Mouse (Mus musculus) spleen, adult 2 months (tissue): ENCODE results near the gene Arfip1.

Source experiments
- CTCF ChIP-seq: fragments of 200-500 bp; IDR thresholded peaks from 2 replicates; pipeline ENCODE4 v1.5.1; 2011; ENCODE audit warnings: mild to moderate bottlenecking, inconsistent platforms; ENCODE audit not compliant: insufficient read depth, insufficient read length, insufficient replicate concordance; ENCODE audit errors: extremely low read depth
- POLR2A ChIP-seq: fragments of 200-500 bp; IDR thresholded peaks from 2 replicates; pipeline ENCODE4 v1.6.1; 2011; ENCODE audit warnings: low read depth, low read length, inconsistent platforms

DNA sequence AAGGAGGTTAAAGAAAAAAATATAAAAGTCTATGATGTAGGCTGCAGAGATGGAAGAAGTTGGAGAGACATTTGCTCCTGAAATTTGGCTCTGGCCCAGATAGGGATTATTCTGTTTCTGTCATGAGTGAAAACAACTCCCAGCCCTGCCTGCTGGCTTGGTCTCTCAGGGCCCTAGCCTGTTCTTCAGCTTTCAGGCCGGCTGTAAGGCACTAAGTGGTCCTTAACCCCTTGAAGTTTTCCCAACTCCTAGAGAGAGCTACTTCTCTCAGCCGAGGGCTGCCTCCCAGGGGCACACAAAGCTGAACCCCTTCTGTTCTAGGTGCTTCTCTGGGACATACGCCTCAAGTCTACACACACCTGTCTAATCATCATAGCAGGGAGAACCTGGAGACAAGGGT lies 109.9 kb downstream of the Arfip1 start:
- no peak for TF ChIP-seq CTCF
- TF ChIP-seq POLR2A, result no peak
